Mouse (Mus musculus): ENCODE measurements at regions not wholly inside any gene's neighbourhood (a gene's known extent, or its start where the extent isn't known, plus 50 kb on each side); places are given as distances from the start of the nearest gene placed in this dataset.

DNA sequence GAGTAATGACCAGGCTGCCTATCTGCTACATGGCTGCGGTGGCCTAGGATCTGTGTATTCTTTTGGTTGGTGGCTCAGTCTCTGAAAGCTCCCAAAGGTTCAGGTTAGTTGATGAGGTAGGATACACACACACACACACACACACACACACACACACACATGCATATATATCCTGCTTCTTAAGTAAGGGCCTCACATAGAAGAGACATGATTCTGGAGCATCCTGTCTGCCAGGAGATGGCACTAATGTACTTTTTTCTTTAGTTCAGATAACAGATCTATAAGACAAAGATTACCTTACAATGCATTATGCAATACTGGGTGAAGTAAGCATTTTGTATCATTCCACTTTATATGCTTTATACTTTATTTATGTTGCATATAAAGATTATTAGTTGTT is 149.8 kb downstream of the Ankrd7 start:
- Histone ChIP-seq H3K4me3 (no peak overlapping the region), H3K27ac (no peak overlapping the region), H3K27me3 (no peaks in the 10 kb centered on the region), H3K36me3 (no peaks in the 10 kb centered on the region), H3K9me3 (no peaks in the 10 kb centered on the region), H3K4me2 (no peak overlapping the region), H3K4me1 (replicated peaks) (no peaks in the 10 kb centered on the region), H3K9ac (no peak overlapping the region)
- WGBS, result 94% methylated on average over 1 of the region's 1 CpGs
- peak; percentile 65; the same call in 1 of the 2 replicates for ATAC-seq (ENCODE audit: low FRiP score)

DNA sequence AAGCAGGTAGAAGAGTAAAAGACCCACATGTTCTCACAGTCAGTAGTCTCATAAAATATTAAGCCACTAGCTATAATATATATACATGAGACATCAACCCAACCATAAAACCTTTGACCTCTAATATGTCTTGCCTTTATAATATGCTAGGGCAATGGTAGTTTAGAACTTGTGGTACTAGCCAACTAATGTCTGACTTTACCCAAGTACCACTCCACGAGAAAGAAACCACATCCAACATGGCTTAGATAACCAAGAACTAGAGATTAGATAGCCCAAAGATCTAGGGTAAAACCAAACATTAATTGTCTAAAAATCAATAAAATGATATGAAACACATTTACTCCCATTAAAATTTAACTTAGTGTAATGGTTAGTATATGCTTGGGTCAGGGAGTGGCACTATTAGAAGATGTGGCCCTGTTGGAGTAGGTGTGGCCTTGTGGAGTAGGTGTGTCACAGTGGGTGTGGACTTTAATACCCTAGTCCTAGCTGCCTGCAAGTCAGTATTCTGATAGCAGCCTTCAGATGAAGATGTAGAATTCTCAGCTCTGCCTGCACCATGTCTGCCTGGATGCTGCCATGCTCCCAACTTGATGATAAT is 152.2 kb downstream of the Ankrd7 start:
- no peak overlapping the region for H3K9ac ChIP-seq
- WGBS, result 84% methylated on average over 1 of the region's 1 CpGs

DNA sequence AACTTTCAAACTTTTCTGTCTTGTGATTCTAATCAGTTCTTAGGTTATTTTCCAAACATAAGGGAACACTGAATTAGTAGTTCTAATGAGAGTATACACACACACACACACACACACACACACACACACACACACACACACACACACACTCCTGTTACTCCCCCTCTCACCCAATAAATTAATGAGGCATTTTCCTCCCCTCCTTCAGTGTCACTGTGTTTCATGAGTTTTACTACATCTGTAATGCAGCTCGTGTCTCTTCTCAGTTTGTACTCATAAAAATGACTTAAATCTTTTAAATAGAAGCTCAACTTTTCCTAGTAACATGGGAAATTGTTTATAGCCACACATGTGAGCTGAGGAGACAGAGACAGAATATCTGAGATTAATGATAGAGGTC is 168.2 kb downstream of the Ankrd7 start:
- 75% methylated on average over 1 of the region's 1 CpGs for whole genome bisulfite sequencing
- Histone ChIP-seq H3K27me3 (no peaks in the 10 kb centered on the region), H3K27ac (no peak overlapping the region), H3K4me2 (no peak overlapping the region), H3K4me3 (no peak overlapping the region), H3K36me3 (no peaks in the 10 kb centered on the region), H3K9me3 (no peaks in the 10 kb centered on the region), H3K9ac (no peak overlapping the region), H3K4me1 (replicated peaks) (no peaks in the 10 kb centered on the region)
- ATAC-seq (ENCODE audit: low FRiP score), result no peak

More for the DNA sequence above, 152.2 kb downstream of the Ankrd7 start:
- Histone ChIP-seq H3K27me3 (no peaks in the 10 kb centered on the region), H3K4me2 (no peak overlapping the region), H3K4me3 (no peak overlapping the region), H3K4me1 (replicated peaks) (no peaks in the 10 kb centered on the region), H3K27ac (no peak overlapping the region), H3K9me3 (no peaks in the 10 kb centered on the region), H3K36me3 (no peaks in the 10 kb centered on the region)
- no peak for ATAC-seq (ENCODE audit: low FRiP score)

Data from hindbrain, embryonic 13.5 days (tissue).